Mouse (Mus musculus) stomach, embryonic 15.5 days (tissue): ENCODE measurements at regions not wholly inside any gene's neighbourhood (a gene's known extent, or its start where the extent isn't known, plus 50 kb on each side); places are given as distances from the start of the nearest gene placed in this dataset.

Experiments
- ATAC-seq: fragments of 200-750 bp; cut with Nextera tagmentation; 2 replicates; pipeline ENCODE4 v1.8.0; 2017; ENCODE audit warnings: low read depth, moderate number of reproducible peaks, moderate TSS enrichment; ENCODE audit not compliant: insufficient read depth, low FRiP score
- H3K27ac ChIP-seq: fragments of 300-500 bp; sonication (generic); 2 replicates; pipeline ENCODE4 v1.5.1; 2015; ENCODE audit warnings: mild to moderate bottlenecking, inconsistent platforms
- H3K27me3 ChIP-seq: fragments of 300-500 bp; sonication (generic); replicated peaks from 2 replicates; pipeline ENCODE4 v1.6.1; 2015; ENCODE audit warnings: inconsistent platforms
- H3K36me3 ChIP-seq: fragments of 300-500 bp; sonication (generic); 2 replicates; pipeline ENCODE4 v1.6.1; 2015; ENCODE audit warnings: inconsistent platforms
- H3K4me1 ChIP-seq: fragments of 300-500 bp; sonication (generic); 2 replicates; pipeline ENCODE4 v1.6.1; 2015; ENCODE audit warnings: inconsistent platforms
- H3K4me2 ChIP-seq: fragments of 300-500 bp; sonication (generic); 2 replicates; pipeline ENCODE4 v1.6.1; 2015; ENCODE audit warnings: mild to moderate bottlenecking, inconsistent platforms
- H3K4me3 ChIP-seq: fragments of 300-500 bp; sonication (generic); replicated peaks from 2 replicates; pipeline ENCODE4 v1.5.1; 2015; ENCODE audit warnings: inconsistent platforms
- H3K9ac ChIP-seq: fragments of 300-500 bp; sonication (generic); 2 replicates; pipeline ENCODE4 v1.6.1; 2015; ENCODE audit warnings: inconsistent platforms
- H3K9me3 ChIP-seq: fragments of 300-500 bp; sonication (generic); 2 replicates; pipeline ENCODE4 v1.6.1; 2016; ENCODE audit warnings: inconsistent platforms
- WGBS: fragments of 180-500 bp; shearing (Covaris S2); methylation state at CpG from one replicate; pipeline ENCODE4 v1.1.7; 2015; 5-methylcytosine and 5-hydroxymethylcytosine counted together

DNA sequence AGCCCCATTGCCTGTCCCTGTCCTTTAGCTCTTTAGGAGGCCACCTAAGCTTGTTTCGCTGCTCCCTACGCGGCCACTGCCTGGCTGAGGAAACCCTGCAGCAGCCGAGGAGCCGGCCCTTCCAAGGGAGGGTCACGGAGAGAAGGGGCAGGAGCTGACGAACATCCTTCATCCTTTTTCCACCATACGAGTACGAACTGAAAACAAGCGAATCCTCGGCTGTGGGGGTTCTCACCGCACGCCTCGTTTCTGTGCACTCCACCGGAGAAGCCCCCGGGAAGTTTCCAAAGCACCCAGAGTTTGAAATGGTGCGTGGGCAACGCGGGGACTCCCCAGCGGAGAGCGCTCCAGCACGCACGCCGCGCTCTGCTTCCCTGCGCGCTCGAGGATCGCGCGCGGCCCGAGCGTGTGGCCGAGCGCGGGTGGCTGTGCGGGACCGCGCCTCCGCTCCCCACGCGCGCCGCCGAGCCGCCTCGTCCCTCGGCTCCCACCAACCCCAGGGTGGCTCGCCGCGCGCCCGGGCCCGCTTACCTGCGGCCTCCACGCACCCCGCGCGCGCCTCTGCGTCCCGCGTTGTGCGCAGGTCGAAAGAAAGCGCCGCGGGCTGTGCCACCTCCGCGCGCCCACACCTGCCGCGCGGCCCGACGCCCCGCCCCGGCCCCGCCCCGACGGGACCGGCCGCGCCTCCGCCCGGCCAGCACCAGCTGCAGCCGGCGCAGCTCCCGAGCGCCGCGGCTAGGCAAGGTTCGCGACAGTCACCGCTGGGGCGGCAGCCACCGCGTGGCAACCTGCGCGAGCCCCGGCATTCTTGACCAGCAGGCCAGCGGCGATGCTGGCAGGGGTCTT, 58.1 kb upstream of the Ifne start:
- peak; percentile 96 for ATAC-seq
- 0 out of 2 replicates have a peak, but pooled peaks cover 3% of the 10 kb centered on the region for H3K4me1 ChIP-seq
- H3K4me2 ChIP-seq = peak overlapping the region; percentile 84
- peak overlapping the region; percentile 41; the same call in 1 of the 2 replicates for H3K9ac ChIP-seq
- H3K4me3 ChIP-seq = peak overlapping the region; percentile 66
- H3K9me3 ChIP-seq = no peaks in the 10 kb centered on the region
- no peaks in the 10 kb centered on the region for H3K36me3 ChIP-seq
- peak overlapping the region; percentile 67 for H3K27ac ChIP-seq
- H3K27me3 ChIP-seq = peaks cover 15% of the 10 kb centered on the region; the same call in 1 of the 2 replicates
- WGBS = under 1% methylated on average over 91 of the region's 104 CpGs

DNA sequence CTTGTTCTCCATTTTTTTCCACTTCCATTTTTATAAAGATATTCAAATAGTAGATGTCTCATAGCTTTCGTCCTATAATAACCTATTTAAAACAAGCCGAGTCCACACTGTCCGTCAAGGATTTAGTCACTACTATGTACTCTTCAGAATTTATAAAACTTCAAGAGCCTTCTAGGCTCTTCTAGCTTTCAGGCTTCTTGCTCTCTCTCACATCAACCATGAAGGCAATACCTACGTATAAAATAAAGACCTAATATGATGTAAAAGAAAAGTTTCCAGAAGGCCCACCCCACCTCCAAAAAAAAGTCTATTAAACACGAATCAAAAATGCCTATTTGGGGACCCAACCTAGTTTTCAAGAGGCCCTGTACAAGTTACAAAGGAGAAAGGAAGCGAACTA, 57.0 kb upstream of the Ifne start:
- H3K9ac ChIP-seq = no peak overlapping the region
- no peaks in the 10 kb centered on the region for H3K36me3 ChIP-seq
- no peak overlapping the region for H3K27ac ChIP-seq
- H3K4me2 ChIP-seq = no peak overlapping the region
- H3K4me1 ChIP-seq = 0 out of 2 replicates have a peak, but pooled peaks cover 3% of the 10 kb centered on the region
- peaks cover 15% of the 10 kb centered on the region; the same call in 1 of the 2 replicates for H3K27me3 ChIP-seq
- H3K4me3 ChIP-seq = peak overlapping the region; percentile 66
- 59% methylated on average over 6 of the region's 6 CpGs for WGBS
- H3K9me3 ChIP-seq = no peaks in the 10 kb centered on the region
- no peak for ATAC-seq

DNA sequence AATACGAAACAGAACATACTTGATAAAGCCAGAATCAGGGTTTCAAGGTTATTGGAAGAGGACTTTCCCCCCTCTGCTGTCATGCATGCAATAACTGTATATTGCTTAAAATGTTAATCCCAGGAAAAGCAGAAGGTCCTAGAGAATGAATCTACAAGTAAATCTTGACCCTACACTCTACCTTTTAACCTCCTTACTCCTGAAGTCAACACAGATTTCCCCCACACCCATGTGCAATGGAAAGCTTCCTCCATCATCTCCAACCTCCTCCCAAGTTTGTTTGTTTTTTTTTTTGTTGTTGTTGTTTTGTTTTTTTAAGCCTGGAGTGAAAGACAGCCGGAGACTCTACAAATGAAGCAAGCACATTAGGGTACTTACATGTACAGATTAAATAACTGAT, 55.9 kb upstream of the Ifne start:
- Histone ChIP-seq H3K4me3 (no peak overlapping the region), H3K36me3 (no peaks in the 10 kb centered on the region), H3K9me3 (no peaks in the 10 kb centered on the region), H3K4me1 (0 out of 2 replicates have a peak, but pooled peaks cover 3% of the 10 kb centered on the region), H3K27me3 (peaks cover 15% of the 10 kb centered on the region; the same call in 1 of the 2 replicates), H3K4me2 (no peak overlapping the region), H3K27ac (no peak overlapping the region), H3K9ac (no peak overlapping the region)
- no peak for ATAC-seq
- WGBS = 73% methylated on average over 2 of the region's 2 CpGs

DNA sequence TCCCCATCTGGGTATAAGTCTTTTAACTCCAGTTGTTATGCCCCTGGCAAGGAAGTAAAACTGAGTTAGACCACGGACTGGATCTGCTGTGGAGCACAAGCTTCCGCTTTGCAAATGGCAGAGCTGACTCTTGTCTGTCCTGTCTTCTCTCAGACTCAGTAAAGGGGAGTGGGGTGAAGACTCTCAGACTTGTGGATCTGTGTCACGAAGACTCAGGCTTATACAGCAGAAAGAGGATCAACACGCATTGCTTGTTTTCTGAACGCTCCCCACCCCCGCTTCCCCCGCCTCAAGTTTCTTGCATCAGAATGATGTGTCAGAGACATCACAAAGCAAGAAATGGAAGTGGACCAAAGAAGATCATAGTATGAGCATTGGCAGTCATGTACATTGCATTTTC, 55.3 kb upstream of the Ifne start:
- 66% methylated on average over 7 of the region's 7 CpGs for WGBS
- Histone ChIP-seq H3K27ac (no peak overlapping the region), H3K4me2 (peak overlapping the region; percentile 21; the same call in 1 of the 2 replicates), H3K27me3 (peaks cover 15% of the 10 kb centered on the region; the same call in 1 of the 2 replicates), H3K36me3 (no peaks in the 10 kb centered on the region), H3K4me1 (0 out of 2 replicates have a peak, but pooled peaks cover 3% of the 10 kb centered on the region), H3K4me3 (no peak overlapping the region), H3K9ac (no peak overlapping the region), H3K9me3 (no peaks in the 10 kb centered on the region)
- ATAC-seq = no peak

GRCm38 (mm10) chr4:88934266-88935025, 54.4 kb upstream of the Ifne start:
- Histone ChIP-seq H3K4me2 (no peak overlapping the region), H3K9me3 (no peaks in the 10 kb centered on the region), H3K4me3 (no peak overlapping the region), H3K36me3 (no peaks in the 10 kb centered on the region), H3K9ac (no peak overlapping the region), H3K27me3 (peaks cover 15% of the 10 kb centered on the region; the same call in 1 of the 2 replicates), H3K4me1 (0 out of 2 replicates have a peak, but pooled peaks cover 3% of the 10 kb centered on the region), H3K27ac (no peak overlapping the region)
- ATAC-seq = no peak
- WGBS = 76% methylated on average over 8 of the region's 8 CpGs

DNA sequence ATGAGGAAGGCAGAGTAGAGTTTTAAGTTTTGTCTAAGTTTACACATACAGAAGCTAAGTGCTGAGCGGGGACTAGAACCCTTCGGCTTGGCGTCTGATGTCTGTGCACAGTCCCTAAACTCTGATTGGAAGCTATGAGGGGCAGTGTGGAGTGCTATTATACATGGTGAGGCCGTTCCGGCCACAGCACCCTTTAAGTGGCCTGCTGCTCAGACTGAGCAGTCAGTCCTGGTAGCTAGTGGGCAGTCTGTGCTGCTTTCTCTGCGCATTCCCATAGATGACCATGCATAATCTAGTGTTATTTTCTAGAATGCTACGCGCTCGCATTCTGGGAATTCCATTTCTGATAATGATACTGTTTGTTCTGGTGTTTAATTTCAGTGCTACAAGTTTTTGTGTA, 51.2 kb upstream of the Ifne start:
- ATAC-seq = no peak
- no peak overlapping the region for H3K27ac ChIP-seq
- no peak overlapping the region for H3K4me3 ChIP-seq
- H3K4me2 ChIP-seq = no peak overlapping the region
- H3K4me1 ChIP-seq = no peaks in the 10 kb centered on the region
- no peak overlapping the region for H3K9ac ChIP-seq
- no peaks in the 10 kb centered on the region for H3K27me3 ChIP-seq
- 85% methylated on average over 9 of the region's 9 CpGs for whole genome bisulfite sequencing
- no peaks in the 10 kb centered on the region for H3K9me3 ChIP-seq
- H3K36me3 ChIP-seq = no peaks in the 10 kb centered on the region
